Mouse (Mus musculus): ENCODE results near the gene Gm20716. TPM values are rescaled to one million over a fixed set of nuclear protein-coding genes. Genes with fewer than 3 reads are reported as not detected.
A peak's percentile ranks its signal among the peaks of the same experiment; 100 is the strongest.

Gene Gm20716
- polyA plus RNA-seq, 1 experiment from 2014 or later: 18.2 TPM

GRCm38 (mm10) chr2:168213788-168214397, 16.3 kb downstream of the Gm20716 start:
- no peaks in the 10 kb centered on the region for H3K4me1 ChIP-seq (replicated peaks)
- H3K36me3 ChIP-seq: peaks cover 80% of the 10 kb centered on the region
- H3K27ac ChIP-seq (replicated peaks): no peak overlapping the region
- no peak overlapping the region for H3K4me3 ChIP-seq
- 49% methylated on average over 5 of the region's 5 CpGs for WGBS
- no peak for ATAC-seq (ENCODE audit: low FRiP score, low read depth)
- H3K27me3 ChIP-seq: no peaks in the 10 kb centered on the region
- H3K9me3 ChIP-seq: no peaks in the 10 kb centered on the region
- H3K9ac ChIP-seq: no peak overlapping the region
- no peak overlapping the region for H3K4me2 ChIP-seq

DNA sequence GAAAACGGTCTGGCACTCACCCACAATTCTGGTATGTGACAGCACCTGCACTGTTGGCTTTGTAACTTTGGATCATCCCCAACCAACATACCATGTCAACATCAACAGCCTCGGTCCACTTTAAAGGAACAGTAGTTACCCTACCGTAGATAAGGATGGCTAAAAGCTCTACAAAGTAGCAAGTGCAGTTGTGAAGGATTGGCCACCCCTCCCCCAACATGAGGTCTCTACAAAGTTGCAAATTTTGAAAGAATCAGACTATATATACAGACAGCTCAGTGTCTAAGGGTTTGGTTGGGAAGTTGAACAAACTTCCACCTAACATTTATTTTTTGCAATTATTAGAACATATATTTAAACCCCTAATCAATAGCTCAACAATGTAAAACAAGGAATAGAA, 22.3 kb downstream of the Gm20716 start:
- no peak overlapping the region; the same call in 1 of the 2 replicates for H3K4me3 ChIP-seq
- no peaks in the 10 kb centered on the region for H3K9me3 ChIP-seq
- 90% methylated on average over 3 of the region's 3 CpGs for WGBS
- peak overlapping the region; percentile 100 for H3K27ac ChIP-seq (replicated peaks)
- H3K4me1 ChIP-seq (replicated peaks): peaks cover 23% of the 10 kb centered on the region
- no peak overlapping the region for H3K9ac ChIP-seq
- H3K27me3 ChIP-seq: no peaks in the 10 kb centered on the region
- H3K36me3 ChIP-seq: peaks cover 44% of the 10 kb centered on the region
- no peak; the same call in 1 of the 2 replicates for ATAC-seq (ENCODE audit: low FRiP score, low read depth)
- peak overlapping the region; percentile 70 for H3K4me2 ChIP-seq

GRCm38 (mm10) chr2:168206725-168207644, 23.2 kb downstream of the Gm20716 start, which contains the start of gene Adnp:
Gene Adnp (minus strand): TSS chr2:168207112.
- H3K9me3 ChIP-seq: no peaks in the 10 kb centered on the region
- peaks cover 29% of the 10 kb centered on the region for H3K4me1 ChIP-seq (replicated peaks)
- peak within 1 kb of the TSS; percentile 100 for H3K9ac ChIP-seq
- WGBS: under 1% methylated on average over 35 of the region's 89 CpGs
- peak within 1 kb of the TSS; percentile 99 for H3K4me3 ChIP-seq
- peak within 1 kb of the TSS; percentile 70 for H3K4me2 ChIP-seq
- peak within 1 kb of the TSS; percentile 100 for H3K27ac ChIP-seq (replicated peaks)
- H3K36me3 ChIP-seq: peaks cover 36% of the 10 kb centered on the region
- ATAC-seq (ENCODE audit: low FRiP score, low read depth): peak; percentile 92
- H3K27me3 ChIP-seq: no peaks in the 10 kb centered on the region

- Histone ChIP-seq H3K4me1 (replicated peaks) (peaks cover 37% of the 10 kb centered on the region), H3K27ac (replicated peaks) (peak overlapping the region; percentile 100), H3K36me3 (peaks cover 25% of the 10 kb centered on the region), H3K27me3 (no peaks in the 10 kb centered on the region), H3K4me2 (peak overlapping the region; percentile 70), H3K9me3 (no peaks in the 10 kb centered on the region), H3K9ac (peak overlapping the region; percentile 100), H3K4me3 (peak overlapping the region; percentile 99)
- under 1% methylated on average over 45 of the region's 49 CpGs for WGBS
- peak; percentile 8; the same call in 1 of the 2 replicates for ATAC-seq (ENCODE audit: low FRiP score, low read depth)
Observed at GRCm38 (mm10) chr2:168205681-168206631, 24.2 kb downstream of the Gm20716 start.

DNA sequence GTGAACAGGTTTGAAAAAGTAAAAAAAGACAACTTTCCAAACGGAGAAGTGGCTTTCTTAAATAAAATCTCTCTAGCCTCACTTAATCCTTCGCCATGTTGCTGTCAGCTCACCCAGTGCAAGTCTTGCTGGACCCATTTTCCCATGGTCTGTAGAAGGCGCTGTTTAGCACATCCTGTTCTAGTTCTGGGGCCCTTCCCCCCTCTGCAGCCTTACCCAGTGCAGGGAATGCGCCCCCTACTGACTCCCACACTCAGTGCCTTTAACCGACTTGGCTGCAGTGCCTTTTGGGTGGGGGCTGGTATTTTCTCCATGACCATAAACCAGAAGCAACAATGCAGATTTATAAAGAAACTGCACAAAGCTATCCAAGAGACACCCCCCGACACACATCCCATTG, 24.9 kb downstream of the Gm20716 start:
- H3K27ac ChIP-seq (replicated peaks): peak overlapping the region; percentile 100
- no peaks in the 10 kb centered on the region for H3K27me3 ChIP-seq
- H3K36me3 ChIP-seq: peaks cover 18% of the 10 kb centered on the region
- H3K9ac ChIP-seq: peak overlapping the region; percentile 100
- peaks cover 44% of the 10 kb centered on the region for H3K4me1 ChIP-seq (replicated peaks)
- no peaks in the 10 kb centered on the region for H3K9me3 ChIP-seq
- peak overlapping the region; percentile 70 for H3K4me2 ChIP-seq
- 9% methylated on average over 6 of the region's 6 CpGs for WGBS
- peak; percentile 27; the same call in 1 of the 2 replicates for ATAC-seq (ENCODE audit: low FRiP score, low read depth)
- peak overlapping the region; percentile 99 for H3K4me3 ChIP-seq

DNA sequence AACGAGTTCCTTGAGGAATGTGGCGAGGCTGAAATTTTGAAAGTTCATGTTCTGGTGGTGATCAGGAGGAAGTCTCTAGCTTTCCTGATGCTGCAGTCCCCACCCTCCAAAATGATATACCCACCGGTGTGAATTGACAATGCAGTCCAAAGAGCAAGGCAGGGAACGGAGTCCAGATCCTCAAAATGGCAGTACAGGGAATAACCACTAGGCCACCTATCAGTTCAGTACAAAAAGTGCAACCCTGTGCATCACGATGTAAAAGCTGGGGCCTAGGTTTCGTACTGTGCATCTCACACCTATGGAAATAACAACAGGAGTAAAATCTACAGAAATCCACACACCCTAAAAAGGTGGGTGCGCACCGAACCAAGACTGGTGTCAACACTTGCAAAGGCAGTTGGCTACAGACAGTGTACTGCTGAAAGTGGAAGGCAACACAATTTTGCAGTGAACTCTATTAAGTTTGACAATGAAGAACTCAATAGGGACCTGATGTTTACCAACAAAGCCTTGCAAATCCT, 25.6 kb downstream of the Gm20716 start:
- H3K4me1 ChIP-seq (replicated peaks): peaks cover 50% of the 10 kb centered on the region
- H3K9ac ChIP-seq: peak overlapping the region; percentile 100; the same call in 1 of the 2 replicates
- H3K27me3 ChIP-seq: no peaks in the 10 kb centered on the region
- peaks cover 15% of the 10 kb centered on the region; the same call in 1 of the 2 replicates for H3K36me3 ChIP-seq
- whole genome bisulfite sequencing: 80% methylated on average over 8 of the region's 8 CpGs
- ATAC-seq (ENCODE audit: low FRiP score, low read depth): no peak
- H3K4me2 ChIP-seq: peak overlapping the region; percentile 70
- H3K27ac ChIP-seq (replicated peaks): no peak overlapping the region
- H3K4me3 ChIP-seq: peak overlapping the region; percentile 99
- no peaks in the 10 kb centered on the region for H3K9me3 ChIP-seq

- Histone ChIP-seq H3K4me2 (0 out of 2 replicates have a peak overlapping the region, but pooled peaks have one; percentile 13), H3K9ac (no peak overlapping the region), H3K27ac (replicated peaks) (no peak overlapping the region), H3K27me3 (no peaks in the 10 kb centered on the region), H3K9me3 (no peaks in the 10 kb centered on the region), H3K36me3 (no peaks in the 10 kb centered on the region), H3K4me3 (no peak overlapping the region), H3K4me1 (replicated peaks) (peaks cover 82% of the 10 kb centered on the region)
- 89% methylated on average over 4 of the region's 5 CpGs for WGBS
- no peak for ATAC-seq (ENCODE audit: low FRiP score, low read depth)
Observed at GRCm38 (mm10) chr2:168200014-168200691, 30.0 kb downstream of the Gm20716 start.

DNA sequence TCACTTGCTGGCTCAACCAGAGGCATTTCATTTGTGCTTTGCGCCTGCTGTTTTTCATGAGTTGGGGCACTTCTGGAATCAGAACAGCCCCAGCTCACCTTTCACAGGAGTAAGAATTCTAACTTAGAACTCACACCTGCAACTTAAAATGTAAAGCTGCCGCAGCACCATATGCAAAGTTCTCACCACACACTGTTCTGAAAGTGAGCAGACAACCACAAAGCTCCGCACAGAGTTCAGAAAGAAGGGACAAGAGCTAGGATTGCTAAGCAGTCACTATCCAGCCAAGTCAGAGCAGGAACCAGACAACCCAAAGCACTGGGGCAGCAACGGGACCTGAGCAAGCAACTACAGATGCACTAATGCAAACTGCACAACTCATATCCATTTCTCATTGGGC, 30.7 kb downstream of the Gm20716 start:
- Histone ChIP-seq H3K4me2 (0 out of 2 replicates have a peak overlapping the region, but pooled peaks have one; percentile 13), H3K4me3 (no peak overlapping the region), H3K27me3 (no peaks in the 10 kb centered on the region), H3K27ac (replicated peaks) (no peak overlapping the region), H3K4me1 (replicated peaks) (peaks cover 80% of the 10 kb centered on the region), H3K9ac (no peak overlapping the region), H3K9me3 (no peaks in the 10 kb centered on the region), H3K36me3 (no peaks in the 10 kb centered on the region)
- ATAC-seq (ENCODE audit: low FRiP score, low read depth): no peak
- 90% methylated on average over 4 of the region's 4 CpGs for WGBS

DNA sequence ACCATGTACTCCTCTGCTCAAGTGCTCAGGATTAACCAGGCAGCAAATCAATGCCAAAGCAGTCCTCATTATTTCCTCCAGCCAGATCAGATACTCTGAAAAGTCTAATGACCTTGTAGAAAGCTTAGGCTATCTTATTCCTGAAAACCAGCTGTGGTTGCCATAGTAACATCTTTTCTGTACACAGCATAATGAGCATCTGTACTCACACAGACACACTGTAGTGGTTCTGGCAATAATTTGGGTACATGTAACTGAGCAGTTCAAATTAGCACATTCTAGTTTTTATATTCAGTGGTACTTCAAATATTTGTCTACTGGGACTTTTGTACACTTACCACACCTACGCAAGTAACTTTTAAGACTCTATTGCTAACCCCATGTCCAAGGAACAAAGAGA, 31.7 kb downstream of the Gm20716 start:
- Histone ChIP-seq H3K4me1 (replicated peaks) (peaks cover 82% of the 10 kb centered on the region), H3K27me3 (no peaks in the 10 kb centered on the region), H3K9ac (no peak overlapping the region), H3K27ac (replicated peaks) (no peak overlapping the region), H3K4me3 (no peak overlapping the region), H3K9me3 (no peaks in the 10 kb centered on the region), H3K4me2 (no peak overlapping the region), H3K36me3 (no peaks in the 10 kb centered on the region)
- 83% methylated on average over 1 of the region's 1 CpGs for WGBS
- ATAC-seq (ENCODE audit: low FRiP score, low read depth): no peak

DNA sequence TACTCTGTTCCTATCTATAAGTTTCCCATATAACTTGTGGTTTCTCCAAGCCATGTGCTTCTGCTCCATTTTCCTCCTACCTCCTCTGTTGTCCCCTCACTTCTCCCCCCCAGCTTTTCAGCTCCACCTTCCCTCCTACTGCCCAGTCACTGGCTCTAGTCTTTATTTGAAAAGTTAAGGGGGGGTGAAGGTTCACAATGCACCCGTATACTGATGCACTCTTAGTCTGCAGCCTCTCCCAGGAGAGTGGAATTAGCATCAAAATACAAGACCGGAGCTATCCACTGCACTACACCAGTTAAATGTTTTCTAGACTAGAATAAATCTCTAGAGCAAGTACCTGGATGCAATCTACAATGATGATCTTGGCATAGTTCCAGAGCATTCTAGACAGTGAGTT, 34.4 kb downstream of the Gm20716 start:
- no peak overlapping the region for H3K9ac ChIP-seq
- no peaks in the 10 kb centered on the region for H3K9me3 ChIP-seq
- no peak for ATAC-seq (ENCODE audit: low FRiP score, low read depth)
- H3K36me3 ChIP-seq: no peaks in the 10 kb centered on the region
- H3K27ac ChIP-seq (replicated peaks): no peak overlapping the region
- WGBS: 19% methylated on average over 2 of the region's 2 CpGs
- H3K4me3 ChIP-seq: no peak overlapping the region
- peaks cover 79% of the 10 kb centered on the region for H3K4me1 ChIP-seq (replicated peaks)
- H3K27me3 ChIP-seq: no peaks in the 10 kb centered on the region
- H3K4me2 ChIP-seq: no peak overlapping the region

DNA sequence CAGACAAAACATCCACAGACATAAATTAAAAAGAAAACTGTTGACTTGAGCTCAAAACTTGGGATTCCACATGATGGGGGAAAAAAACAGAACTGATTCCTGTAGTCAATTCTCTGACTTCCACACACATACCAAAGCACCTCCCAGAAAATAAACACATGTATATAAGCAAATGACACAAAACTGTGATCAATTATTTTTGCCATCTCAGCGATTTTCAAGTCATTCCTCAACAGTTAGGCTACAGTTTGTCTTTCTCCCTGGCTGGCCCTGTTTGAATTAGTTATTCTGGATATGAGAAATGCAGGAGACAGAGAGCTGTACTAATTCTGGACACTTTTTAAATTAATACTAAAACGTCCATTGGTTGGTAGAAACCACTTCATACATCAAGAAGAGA, 36.5 kb downstream of the Gm20716 start:
- Histone ChIP-seq H3K9ac (no peak overlapping the region), H3K9me3 (no peaks in the 10 kb centered on the region), H3K36me3 (no peaks in the 10 kb centered on the region), H3K27me3 (no peaks in the 10 kb centered on the region), H3K4me1 (replicated peaks) (peaks cover 71% of the 10 kb centered on the region), H3K27ac (replicated peaks) (no peak overlapping the region), H3K4me3 (no peak overlapping the region), H3K4me2 (no peak overlapping the region)
- WGBS: 76% methylated on average over 2 of the region's 2 CpGs
- no peak for ATAC-seq (ENCODE audit: low FRiP score, low read depth)

All from hindbrain, embryonic 15.5 days (tissue).